Mouse (Mus musculus): ENCODE data around the gene Sept9. TPM values are rescaled to one million over a fixed set of nuclear protein-coding genes. Genes with fewer than 3 reads are reported as not detected.
A peak's percentile ranks its signal among the peaks of the same experiment; 100 is the strongest.

The Sept9 gene
- polyA plus RNA-seq, 1 experiment from 2014 or later, result 44.1 TPM

DNA sequence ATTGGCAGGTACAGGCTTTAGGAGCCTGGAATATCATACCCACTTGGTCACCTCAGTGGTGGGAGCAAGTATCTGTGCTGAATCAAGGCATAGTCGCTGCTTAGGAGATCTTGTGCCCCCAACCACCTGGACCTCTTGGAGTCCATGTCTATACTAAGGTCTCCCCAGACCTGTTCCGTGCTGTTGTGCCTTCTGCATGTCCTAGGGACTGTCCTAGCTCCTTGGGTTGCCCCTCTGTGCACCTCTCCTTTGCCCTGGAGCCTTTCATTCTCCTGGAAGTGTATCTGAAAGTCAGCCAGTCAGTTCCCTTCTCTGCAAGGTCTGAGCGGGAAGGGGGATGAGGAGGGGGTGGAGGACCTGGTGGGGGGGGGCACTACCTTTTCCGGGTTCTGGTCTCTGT is 68.4 kb downstream of the Sept9 start:
- H3K4me2 ChIP-seq, result peak overlapping the region; percentile 66
- 0 out of 2 replicates have a peak, but pooled peaks cover 5% of the 10 kb centered on the region for H3K36me3 ChIP-seq
- DNase-seq, result no peak
- H3K4me3 ChIP-seq (replicated peaks), result peak overlapping the region; percentile 57; the same call in 1 of the 2 replicates
- H3K9me3 ChIP-seq (replicated peaks), result no peaks in the 10 kb centered on the region
- peaks cover 32% of the 10 kb centered on the region for H3K27me3 ChIP-seq
- H3K27ac ChIP-seq, result no peak overlapping the region
- H3K4me1 ChIP-seq (replicated peaks), result peaks cover 57% of the 10 kb centered on the region
- ATAC-seq (ENCODE audit: low read depth), result no peak
- 24% methylated on average over 4 of the region's 4 CpGs for WGBS (ENCODE audit: insufficient replicate concordance)
- H3K9ac ChIP-seq, result no peak overlapping the region

DNA sequence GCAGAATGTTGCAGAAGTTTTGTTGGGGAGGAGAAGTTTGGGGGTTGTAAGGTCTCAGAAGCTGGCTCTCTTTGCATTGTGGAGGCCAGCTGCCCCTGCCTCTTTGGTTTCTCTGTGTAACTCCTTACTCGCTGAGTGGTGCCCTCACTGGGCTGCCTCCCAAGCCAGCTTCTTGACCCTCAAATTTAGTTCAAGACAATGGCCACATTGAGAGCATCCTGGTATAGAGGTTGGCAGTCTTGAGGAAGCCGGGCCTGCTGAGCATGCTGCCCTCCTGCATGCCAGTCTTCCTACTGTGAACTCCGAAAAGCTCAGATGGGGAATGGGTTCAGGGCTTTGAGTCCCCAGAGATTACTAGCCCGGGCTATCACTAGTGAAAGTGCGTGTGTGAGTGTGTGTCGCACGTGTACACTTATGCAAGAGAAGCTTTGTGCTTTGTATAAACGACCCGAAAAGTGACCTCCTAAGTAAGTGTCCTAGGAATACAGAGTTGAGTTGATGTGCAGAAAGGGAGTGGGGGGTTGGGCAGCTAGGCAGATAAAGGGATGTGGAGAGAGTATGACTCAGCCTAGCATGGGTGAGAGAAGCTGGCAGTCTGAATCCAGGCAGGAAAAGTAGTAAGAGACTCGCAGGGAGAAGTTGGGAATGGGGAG is 69.0 kb downstream of the Sept9 start:
- ATAC-seq (ENCODE audit: low read depth), result no peak
- 47% methylated on average over 10 of the region's 10 CpGs for WGBS (ENCODE audit: insufficient replicate concordance)
- no peak for DNase-seq
- Histone ChIP-seq H3K4me2 (peak overlapping the region; percentile 66), H3K9ac (no peak overlapping the region), H3K4me1 (replicated peaks) (peaks cover 54% of the 10 kb centered on the region), H3K27ac (no peak overlapping the region; the same call in 1 of the 2 replicates), H3K36me3 (0 out of 2 replicates have a peak, but pooled peaks cover 5% of the 10 kb centered on the region), H3K27me3 (peaks cover 32% of the 10 kb centered on the region), H3K9me3 (replicated peaks) (no peaks in the 10 kb centered on the region), H3K4me3 (replicated peaks) (no peak overlapping the region)

DNA sequence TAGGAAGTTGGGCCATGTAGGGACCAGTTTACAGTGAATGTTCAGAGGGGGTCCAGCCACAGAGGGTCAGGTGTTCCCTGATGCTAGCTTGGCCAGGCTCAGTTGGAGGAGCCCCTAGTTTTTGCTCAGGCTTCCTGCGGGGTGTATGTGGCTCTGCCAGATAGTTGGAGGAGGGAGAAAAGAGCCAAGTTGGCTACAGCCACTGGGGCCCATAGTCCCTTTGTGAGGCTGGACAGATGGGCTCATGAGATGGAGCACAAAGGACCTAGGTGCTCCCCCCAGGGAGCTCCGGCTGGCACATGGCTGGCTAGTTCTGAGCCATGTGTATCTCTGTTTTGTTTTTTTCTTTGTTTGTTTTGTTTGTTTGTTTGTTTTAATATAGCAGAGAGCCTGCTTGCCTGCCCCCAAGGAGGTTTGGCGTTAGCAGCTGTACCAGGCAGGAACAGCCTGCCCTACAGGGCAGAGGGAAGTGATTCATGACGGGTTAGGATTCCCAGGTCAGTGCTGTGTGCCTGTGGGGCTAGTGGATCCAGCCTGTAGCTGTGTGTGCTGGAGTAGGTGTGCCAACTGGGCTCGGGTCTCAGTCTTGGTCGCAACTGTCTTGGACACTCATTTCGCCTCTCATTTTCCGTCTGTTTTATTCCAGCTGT is 69.7 kb downstream of the Sept9 start:
- DNase-seq, result no peak
- WGBS (ENCODE audit: insufficient replicate concordance), result 44% methylated on average over 8 of the region's 8 CpGs
- Histone ChIP-seq H3K36me3 (0 out of 2 replicates have a peak, but pooled peaks cover 5% of the 10 kb centered on the region), H3K9me3 (replicated peaks) (no peaks in the 10 kb centered on the region), H3K4me3 (replicated peaks) (no peak overlapping the region), H3K27ac (no peak overlapping the region; the same call in 1 of the 2 replicates), H3K4me1 (replicated peaks) (peaks cover 55% of the 10 kb centered on the region), H3K9ac (no peak overlapping the region), H3K27me3 (peaks cover 31% of the 10 kb centered on the region), H3K4me2 (no peak overlapping the region)
- ATAC-seq (ENCODE audit: low read depth), result no peak

DNA sequence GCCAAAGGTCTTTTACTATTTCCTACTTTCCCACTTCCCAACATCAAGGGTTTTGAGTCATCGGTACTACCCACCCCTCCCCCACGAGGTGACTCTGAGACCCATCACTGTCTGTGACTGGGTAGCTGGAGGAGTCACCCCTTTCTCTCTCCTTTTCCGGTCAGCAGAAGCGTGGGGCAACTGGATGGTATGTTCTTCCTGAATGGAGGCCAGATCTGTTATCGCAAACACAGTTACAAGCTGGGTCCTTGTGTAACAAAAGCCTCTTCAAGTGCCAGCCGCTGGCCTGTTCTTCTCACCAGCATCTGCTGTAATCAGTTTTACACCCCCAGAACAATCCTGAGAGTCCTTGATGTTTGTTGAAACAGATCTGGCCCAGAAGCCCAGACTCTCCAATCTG is 70.5 kb downstream of the Sept9 start:
- no peak for DNase-seq
- H3K4me1 ChIP-seq (replicated peaks), result peaks cover 53% of the 10 kb centered on the region
- 50% methylated on average over 6 of the region's 6 CpGs for whole genome bisulfite sequencing (ENCODE audit: insufficient replicate concordance)

DNA sequence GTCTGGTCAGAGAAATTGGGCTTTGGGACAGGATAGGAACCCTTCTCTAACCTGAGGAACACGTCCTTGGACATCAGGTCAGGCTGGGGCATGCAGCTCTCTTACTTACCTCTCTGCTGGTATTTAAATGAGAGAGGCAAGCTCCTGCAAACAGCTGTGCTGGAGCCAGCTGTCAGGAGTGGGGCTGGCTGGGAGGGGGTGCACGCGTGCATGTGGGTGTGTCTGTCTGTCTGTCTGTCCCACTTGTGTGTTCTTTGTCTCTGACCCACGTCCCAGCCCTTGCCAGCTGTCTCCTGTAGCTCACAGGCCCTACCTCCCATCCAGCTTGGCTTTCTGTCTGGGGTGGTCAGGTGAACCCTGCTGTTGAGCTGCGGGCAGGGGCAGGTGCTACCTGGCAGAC is 75.5 kb downstream of the Sept9 start:
- no peaks in the 10 kb centered on the region for H3K27me3 ChIP-seq
- H3K9me3 ChIP-seq (replicated peaks), result no peaks in the 10 kb centered on the region
- peaks cover 61% of the 10 kb centered on the region for H3K4me1 ChIP-seq (replicated peaks)
- no peak for ATAC-seq (ENCODE audit: low read depth)
- 54% methylated on average over 5 of the region's 5 CpGs for WGBS (ENCODE audit: insufficient replicate concordance)
- 0 out of 2 replicates have a peak, but pooled peaks cover 5% of the 10 kb centered on the region for H3K36me3 ChIP-seq
- H3K27ac ChIP-seq, result no peak overlapping the region
- no peak for DNase-seq
- no peak overlapping the region for H3K4me3 ChIP-seq (replicated peaks)
- no peak overlapping the region for H3K9ac ChIP-seq
- H3K4me2 ChIP-seq, result no peak overlapping the region

More for the DNA sequence above, 70.5 kb downstream of the Sept9 start:
- Histone ChIP-seq H3K4me3 (replicated peaks) (no peak overlapping the region), H3K36me3 (0 out of 2 replicates have a peak, but pooled peaks cover 5% of the 10 kb centered on the region), H3K27ac (no peak overlapping the region), H3K9ac (no peak overlapping the region), H3K27me3 (peaks cover 25% of the 10 kb centered on the region), H3K9me3 (replicated peaks) (no peaks in the 10 kb centered on the region), H3K4me2 (no peak overlapping the region)
- ATAC-seq (ENCODE audit: low read depth), result no peak

DNA sequence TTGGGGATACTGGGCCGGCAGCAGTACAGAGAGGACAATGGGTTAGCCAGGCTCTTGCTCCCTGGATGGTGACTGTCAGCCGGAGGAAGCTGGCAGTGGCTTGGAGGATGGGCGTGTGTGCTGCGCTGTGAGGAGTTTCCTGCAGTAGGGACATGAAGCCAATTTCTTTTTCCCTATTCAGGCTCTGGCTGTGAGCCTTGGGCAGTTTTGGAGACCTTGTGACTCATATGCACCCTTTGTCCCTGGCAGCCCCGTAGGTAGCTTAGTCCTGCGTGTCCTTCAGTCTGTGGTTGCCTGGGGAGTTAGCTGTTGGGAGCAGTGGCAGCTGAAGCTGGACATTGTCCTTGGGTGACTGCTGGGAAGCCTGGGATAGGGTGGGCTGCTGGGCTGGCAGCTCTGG is 76.5 kb downstream of the Sept9 start:
- Histone ChIP-seq H3K27ac (no peak overlapping the region), H3K9ac (no peak overlapping the region), H3K4me3 (replicated peaks) (no peak overlapping the region), H3K4me1 (replicated peaks) (peaks cover 71% of the 10 kb centered on the region), H3K27me3 (no peaks in the 10 kb centered on the region), H3K36me3 (0 out of 2 replicates have a peak, but pooled peaks cover 5% of the 10 kb centered on the region), H3K9me3 (replicated peaks) (no peaks in the 10 kb centered on the region), H3K4me2 (no peak overlapping the region)
- no peak for DNase-seq
- ATAC-seq (ENCODE audit: low read depth), result no peak
- WGBS (ENCODE audit: insufficient replicate concordance), result 41% methylated on average over 6 of the region's 6 CpGs

DNA sequence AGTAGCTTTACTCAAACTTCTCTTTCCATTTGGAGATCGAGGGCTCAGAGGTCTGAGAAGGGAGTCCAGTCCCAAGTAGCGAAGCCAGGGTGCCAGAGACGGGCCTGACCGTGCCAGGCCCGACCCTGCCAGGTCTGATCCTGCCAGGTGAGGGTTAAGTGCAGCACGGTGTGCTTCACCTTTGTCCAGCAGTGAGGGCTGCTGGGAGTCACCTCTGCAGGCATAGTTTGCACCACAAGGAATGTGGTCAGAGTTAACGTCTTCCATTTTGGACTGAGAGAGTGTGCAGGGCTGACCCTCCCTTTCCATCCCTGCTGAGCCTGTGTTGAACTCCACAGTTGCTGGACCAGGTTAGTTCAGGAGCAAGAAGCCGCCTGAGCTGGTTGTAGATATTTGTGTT is 77.5 kb downstream of the Sept9 start:
- Histone ChIP-seq H3K4me2 (no peak overlapping the region), H3K9me3 (replicated peaks) (no peaks in the 10 kb centered on the region), H3K27ac (no peak overlapping the region; the same call in 1 of the 2 replicates), H3K27me3 (no peaks in the 10 kb centered on the region), H3K9ac (no peak overlapping the region), H3K4me3 (replicated peaks) (no peak overlapping the region), H3K4me1 (replicated peaks) (peaks cover 79% of the 10 kb centered on the region), H3K36me3 (0 out of 2 replicates have a peak, but pooled peaks cover 4% of the 10 kb centered on the region)
- WGBS (ENCODE audit: insufficient replicate concordance), result 63% methylated on average over 8 of the region's 8 CpGs
- DNase-seq, result no peak
- ATAC-seq (ENCODE audit: low read depth), result no peak

DNA sequence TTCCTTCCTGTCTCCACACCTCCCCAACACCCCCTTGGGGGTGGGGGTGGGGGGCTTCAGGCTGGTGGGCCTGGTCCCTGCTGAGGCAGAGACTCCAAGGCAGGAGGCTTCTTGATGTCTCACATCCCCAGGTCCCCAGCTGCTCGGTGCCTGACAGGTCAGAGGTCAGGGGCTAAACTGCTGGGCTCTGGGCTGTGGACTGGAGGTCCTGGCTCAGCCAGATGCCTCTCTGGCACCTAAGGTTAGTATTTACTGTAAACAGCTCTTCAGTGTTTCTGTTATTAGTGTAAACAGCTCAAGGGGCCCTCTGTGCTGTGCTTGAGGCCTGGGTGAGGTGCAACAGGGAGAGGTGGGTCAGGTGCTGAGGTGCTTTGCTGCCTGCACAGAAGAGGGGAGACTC is 78.7 kb downstream of the Sept9 start:
- peaks cover 90% of the 10 kb centered on the region for H3K4me1 ChIP-seq (replicated peaks)
- peak overlapping the region; percentile 5; the same call in 1 of the 2 replicates for H3K27ac ChIP-seq
- no peak for ATAC-seq (ENCODE audit: low read depth)

DNA sequence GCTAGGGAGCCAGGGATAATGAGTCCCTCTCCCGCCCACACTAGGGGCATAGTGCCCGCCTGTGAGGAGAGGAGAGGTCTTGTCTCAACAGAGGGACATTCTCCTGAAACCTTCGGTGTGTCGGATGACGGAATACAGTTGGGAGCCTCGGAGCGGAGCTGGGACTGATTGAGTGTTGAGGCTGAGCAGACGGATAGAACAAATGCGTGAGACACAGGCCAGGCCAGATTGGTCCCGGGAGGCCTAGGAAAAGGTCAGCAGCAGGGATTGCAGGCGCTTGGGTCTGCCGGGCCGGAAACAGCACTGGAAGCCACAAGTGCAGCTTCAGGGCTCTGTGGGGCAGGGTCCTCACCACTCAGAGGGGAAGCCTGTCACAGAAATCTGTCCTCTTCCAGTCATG is 79.1 kb downstream of the Sept9 start:
- Histone ChIP-seq H3K4me3 (replicated peaks) (no peak overlapping the region), H3K9me3 (replicated peaks) (no peaks in the 10 kb centered on the region), H3K27me3 (no peaks in the 10 kb centered on the region), H3K27ac (peak overlapping the region; percentile 5; the same call in 1 of the 2 replicates), H3K4me2 (no peak overlapping the region), H3K9ac (peak overlapping the region; percentile 22; the same call in 1 of the 2 replicates), H3K36me3 (no peaks in the 10 kb centered on the region), H3K4me1 (replicated peaks) (peaks cover 91% of the 10 kb centered on the region)
- no peak for ATAC-seq (ENCODE audit: low read depth)
- 66% methylated on average over 13 of the region's 13 CpGs for WGBS (ENCODE audit: insufficient replicate concordance)
- no peak for DNase-seq

More for the DNA sequence above, 78.7 kb downstream of the Sept9 start:
- no peaks in the 10 kb centered on the region for H3K27me3 ChIP-seq
- H3K9me3 ChIP-seq (replicated peaks), result no peaks in the 10 kb centered on the region
- H3K4me3 ChIP-seq (replicated peaks), result no peak overlapping the region
- H3K9ac ChIP-seq, result peak overlapping the region; percentile 22; the same call in 1 of the 2 replicates
- no peak overlapping the region for H3K4me2 ChIP-seq
- 45% methylated on average over 1 of the region's 1 CpGs for WGBS (ENCODE audit: insufficient replicate concordance)
- no peaks in the 10 kb centered on the region for H3K36me3 ChIP-seq
- no peak for DNase-seq

DNA sequence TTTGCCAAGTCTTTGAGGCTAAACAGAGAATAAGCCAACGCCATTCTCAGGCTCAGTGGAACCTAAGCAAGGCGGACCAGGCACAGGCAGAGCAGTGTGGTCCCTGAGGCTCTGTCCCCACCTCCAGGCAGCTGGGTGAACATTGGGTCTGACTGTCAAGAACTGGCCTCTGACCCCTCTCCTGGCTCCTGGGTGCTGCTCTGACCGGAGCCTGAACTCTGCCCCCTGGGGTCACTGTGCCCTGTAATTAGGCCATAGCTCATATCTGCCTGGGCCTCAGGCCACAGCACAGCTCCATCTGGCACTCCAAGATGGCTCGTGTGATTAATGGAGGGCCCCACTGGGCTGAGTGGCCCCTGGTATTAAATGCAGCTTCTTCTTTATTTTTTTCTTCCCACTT is 80.5 kb downstream of the Sept9 start:
- ATAC-seq (ENCODE audit: low read depth), result peak; percentile 74
- Histone ChIP-seq H3K9me3 (replicated peaks) (no peaks in the 10 kb centered on the region), H3K36me3 (no peaks in the 10 kb centered on the region), H3K9ac (no peak overlapping the region), H3K4me3 (replicated peaks) (no peak overlapping the region), H3K4me2 (no peak overlapping the region), H3K27me3 (no peaks in the 10 kb centered on the region), H3K27ac (no peak overlapping the region), H3K4me1 (replicated peaks) (peaks cover 95% of the 10 kb centered on the region)
- 53% methylated on average over 4 of the region's 4 CpGs for WGBS (ENCODE audit: insufficient replicate concordance)
- DNase-seq, result no peak

DNA sequence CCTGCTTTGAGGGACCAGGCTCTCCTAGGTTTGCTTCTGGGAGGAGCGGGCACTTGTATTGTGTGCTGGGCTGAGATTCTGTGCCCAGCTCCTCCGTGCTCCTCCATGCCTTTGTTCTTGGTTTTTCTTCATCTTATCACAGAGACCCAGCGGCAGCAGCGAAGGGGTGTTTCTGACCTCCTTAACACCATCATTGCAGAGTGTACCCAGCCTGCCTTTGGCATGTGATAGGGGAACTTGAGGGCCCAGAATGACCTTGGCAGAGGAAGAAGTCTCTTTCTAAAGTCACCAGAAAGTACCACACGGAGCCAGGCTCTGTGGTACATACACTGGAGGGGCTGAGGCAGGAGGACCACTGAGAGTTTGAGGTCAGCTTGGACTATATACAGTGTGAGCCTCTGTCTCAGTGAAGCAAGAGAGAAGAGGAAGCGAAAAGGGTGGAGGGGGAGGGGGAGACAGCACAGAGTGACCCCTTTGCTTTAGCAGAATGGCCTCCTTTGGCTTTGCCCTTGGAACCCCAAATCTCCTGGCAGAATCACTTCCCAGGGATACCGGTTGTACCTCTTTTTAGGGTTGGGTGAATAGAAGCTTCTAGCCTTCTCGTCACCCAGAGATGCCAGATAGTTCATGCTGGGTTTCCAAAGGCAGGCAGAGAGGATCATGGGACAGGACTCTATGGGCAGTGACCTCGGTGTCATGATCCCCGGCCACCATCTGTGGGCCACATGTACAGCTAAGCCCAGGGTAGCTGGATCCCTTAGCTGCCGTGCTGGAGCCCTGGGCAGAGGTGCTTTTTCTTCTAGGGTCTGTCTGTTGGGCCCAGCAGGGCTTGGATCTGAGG is 83.8 kb downstream of the Sept9 start:
- no peak for ATAC-seq (ENCODE audit: low read depth)
- H3K9ac ChIP-seq, result no peak overlapping the region

More for the DNA sequence above, 83.8 kb downstream of the Sept9 start:
- no peaks in the 10 kb centered on the region for H3K27me3 ChIP-seq
- no peak for DNase-seq
- H3K36me3 ChIP-seq, result no peaks in the 10 kb centered on the region
- H3K4me3 ChIP-seq (replicated peaks), result no peak overlapping the region
- H3K4me2 ChIP-seq, result no peak overlapping the region
- 40% methylated on average over 11 of the region's 11 CpGs for WGBS (ENCODE audit: insufficient replicate concordance)
- peaks cover 69% of the 10 kb centered on the region for H3K4me1 ChIP-seq (replicated peaks)
- H3K27ac ChIP-seq, result no peak overlapping the region
- no peaks in the 10 kb centered on the region for H3K9me3 ChIP-seq (replicated peaks)
